Mouse (Mus musculus): Measurements from ENCODE around the gene Msi1.

The Msi1 gene

DNA sequence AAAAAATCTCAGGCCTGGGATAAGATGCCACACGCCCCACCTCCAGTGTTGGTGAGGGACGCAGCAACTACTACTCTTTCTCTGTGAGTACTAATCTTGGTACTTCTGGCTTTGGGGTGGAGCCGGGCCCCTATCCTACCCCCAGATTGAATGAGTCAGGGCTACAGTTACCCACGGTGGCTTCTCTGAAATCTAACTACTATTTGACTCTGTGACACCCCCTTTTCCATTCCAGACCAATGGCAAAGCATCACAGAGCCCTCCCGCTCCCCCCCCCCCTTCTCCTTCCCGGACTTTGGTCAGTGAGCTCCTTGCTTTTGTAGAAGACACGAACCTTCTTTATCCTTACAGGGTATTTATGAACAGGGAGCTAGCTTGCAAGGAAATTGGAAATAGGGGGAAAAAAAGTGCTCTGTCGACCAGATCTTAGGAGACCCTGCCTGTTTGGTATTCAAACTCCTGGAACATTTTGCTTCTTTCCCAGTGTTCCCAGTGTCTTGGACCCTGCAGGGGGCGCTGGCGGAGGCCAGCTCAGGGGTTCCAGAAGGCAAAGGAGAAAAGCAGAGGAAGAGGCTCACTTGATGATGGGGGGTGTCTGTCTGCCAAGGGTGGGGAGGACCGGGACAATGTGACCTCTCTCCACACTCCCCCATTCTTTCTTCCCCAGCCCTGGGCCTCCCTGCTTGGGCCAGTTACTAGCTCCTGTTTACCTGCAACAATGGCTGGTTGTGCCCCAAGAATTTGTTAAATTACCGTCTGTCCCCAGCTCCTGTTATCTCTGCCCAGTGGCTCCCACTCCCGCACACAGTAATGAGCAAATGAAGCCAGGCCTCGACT lies 1.9 kb downstream of the Msi1 start:
- H3K36me3 ChIP-seq (ENCODE audit: insufficient read depth, low read length) = peaks cover 18% of the 10 kb centered on the region; the same call in 1 of the 2 replicates
- H3K4me3 ChIP-seq (replicated peaks; ENCODE audit: low read length) = peak overlapping the region; percentile 87
- peaks cover 71% of the 10 kb centered on the region for H3K4me1 ChIP-seq (replicated peaks; ENCODE audit: low read depth, low read length)
- TF ChIP-seq POU5F1 (IDR thresholded peaks at IDR 0.05; ENCODE audit: borderline replicate concordance, low read length) = no peak
- no peak for TF ChIP-seq NANOG (IDR thresholded peaks at IDR 0.05; ENCODE audit: borderline replicate concordance, low read length)
- peak; percentile 60 for TF ChIP-seq CTCF (conservative IDR thresholded peaks at IDR 0.05; ENCODE audit: low read length)
- H3K27me3 ChIP-seq (ENCODE audit: insufficient read depth, low read length) = peaks cover 63% of the 10 kb centered on the region
- H3K9me3 ChIP-seq (ENCODE audit: low read length) = no peaks in the 10 kb centered on the region

DNA sequence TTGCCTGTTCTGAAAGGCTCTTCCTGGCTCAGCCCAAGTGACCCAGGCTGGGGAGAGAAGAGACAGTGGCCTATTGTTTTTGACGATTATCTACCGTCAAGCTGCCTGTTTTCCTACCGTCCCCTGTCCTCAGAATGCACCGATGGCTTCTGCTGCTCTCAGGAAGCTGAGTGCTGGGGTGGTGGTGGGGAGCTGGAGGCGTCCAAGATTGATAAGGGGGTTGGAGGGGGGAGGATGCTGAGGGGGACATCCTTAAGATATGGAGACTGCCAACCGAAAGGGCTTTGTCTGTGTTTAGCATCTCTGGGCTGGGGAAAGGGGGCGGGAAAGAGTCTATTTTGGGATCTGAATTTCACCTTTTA lies 2.5 kb downstream of the Msi1 start:
- peaks cover 18% of the 10 kb centered on the region; the same call in 1 of the 2 replicates for H3K36me3 ChIP-seq (ENCODE audit: insufficient read depth, low read length)
- no peaks in the 10 kb centered on the region for H3K9me3 ChIP-seq (ENCODE audit: low read length)
- no peak for TF ChIP-seq CTCF (conservative IDR thresholded peaks at IDR 0.05; ENCODE audit: low read length)
- no peak for TF ChIP-seq POU5F1 (IDR thresholded peaks at IDR 0.05; ENCODE audit: borderline replicate concordance, low read length)
- TF ChIP-seq NANOG (IDR thresholded peaks at IDR 0.05; ENCODE audit: borderline replicate concordance, low read length) = no peak
- H3K4me1 ChIP-seq (replicated peaks; ENCODE audit: low read depth, low read length) = peaks cover 73% of the 10 kb centered on the region
- H3K27me3 ChIP-seq (ENCODE audit: insufficient read depth, low read length) = peaks cover 57% of the 10 kb centered on the region
- peak overlapping the region; percentile 37 for H3K4me3 ChIP-seq (replicated peaks; ENCODE audit: low read length)

- H3K36me3 ChIP-seq (ENCODE audit: insufficient read depth, low read length) = peaks cover 18% of the 10 kb centered on the region; the same call in 1 of the 2 replicates
- H3K4me3 ChIP-seq (replicated peaks; ENCODE audit: low read length) = 0 out of 2 replicates have a peak overlapping the region, but pooled peaks have one; percentile 20
- H3K4me1 ChIP-seq (replicated peaks; ENCODE audit: low read depth, low read length) = peaks cover 79% of the 10 kb centered on the region
- no peaks in the 10 kb centered on the region for H3K9me3 ChIP-seq (ENCODE audit: low read length)
- H3K27me3 ChIP-seq (ENCODE audit: insufficient read depth, low read length) = peaks cover 52% of the 10 kb centered on the region
- TF ChIP-seq CTCF (conservative IDR thresholded peaks at IDR 0.05; ENCODE audit: low read length) (no peak), POU5F1 (IDR thresholded peaks at IDR 0.05; ENCODE audit: borderline replicate concordance, low read length) (no peak), NANOG (IDR thresholded peaks at IDR 0.05; ENCODE audit: borderline replicate concordance, low read length) (no peak)
Observed at GRCm38 (mm10) chr5:115432395-115432794, 3.0 kb downstream of the Msi1 start.

- H3K4me3 ChIP-seq (replicated peaks; ENCODE audit: low read length) = 0 out of 2 replicates have a peak overlapping the region, but pooled peaks have one; percentile 20
- TF ChIP-seq POU5F1 (IDR thresholded peaks at IDR 0.05; ENCODE audit: borderline replicate concordance, low read length) (no peak), NANOG (IDR thresholded peaks at IDR 0.05; ENCODE audit: borderline replicate concordance, low read length) (no peak), CTCF (conservative IDR thresholded peaks at IDR 0.05; ENCODE audit: low read length) (no peak)
- no peaks in the 10 kb centered on the region for H3K9me3 ChIP-seq (ENCODE audit: low read length)
- H3K27me3 ChIP-seq (ENCODE audit: insufficient read depth, low read length) = peaks cover 45% of the 10 kb centered on the region
- H3K36me3 ChIP-seq (ENCODE audit: insufficient read depth, low read length) = peaks cover 19% of the 10 kb centered on the region; the same call in 1 of the 2 replicates
- peaks cover 82% of the 10 kb centered on the region for H3K4me1 ChIP-seq (replicated peaks; ENCODE audit: low read depth, low read length)
Observed at GRCm38 (mm10) chr5:115433191-115433590, 3.8 kb downstream of the Msi1 start.

- Histone ChIP-seq H3K36me3 (ENCODE audit: insufficient read depth, low read length) (peaks cover 28% of the 10 kb centered on the region; the same call in 1 of the 2 replicates), H3K4me1 (replicated peaks; ENCODE audit: low read depth, low read length) (peaks cover 84% of the 10 kb centered on the region), H3K27me3 (ENCODE audit: insufficient read depth, low read length) (peaks cover 34% of the 10 kb centered on the region), H3K9me3 (ENCODE audit: low read length) (no peaks in the 10 kb centered on the region), H3K4me3 (replicated peaks; ENCODE audit: low read length) (0 out of 2 replicates have a peak overlapping the region, but pooled peaks have one; percentile 3)
- TF ChIP-seq CTCF (conservative IDR thresholded peaks at IDR 0.05; ENCODE audit: low read length) = no peak
- TF ChIP-seq NANOG (IDR thresholded peaks at IDR 0.05; ENCODE audit: borderline replicate concordance, low read length) = no peak
- TF ChIP-seq POU5F1 (IDR thresholded peaks at IDR 0.05; ENCODE audit: borderline replicate concordance, low read length) = no peak
Observed at GRCm38 (mm10) chr5:115434280-115434852, 5.0 kb downstream of the Msi1 start.

DNA sequence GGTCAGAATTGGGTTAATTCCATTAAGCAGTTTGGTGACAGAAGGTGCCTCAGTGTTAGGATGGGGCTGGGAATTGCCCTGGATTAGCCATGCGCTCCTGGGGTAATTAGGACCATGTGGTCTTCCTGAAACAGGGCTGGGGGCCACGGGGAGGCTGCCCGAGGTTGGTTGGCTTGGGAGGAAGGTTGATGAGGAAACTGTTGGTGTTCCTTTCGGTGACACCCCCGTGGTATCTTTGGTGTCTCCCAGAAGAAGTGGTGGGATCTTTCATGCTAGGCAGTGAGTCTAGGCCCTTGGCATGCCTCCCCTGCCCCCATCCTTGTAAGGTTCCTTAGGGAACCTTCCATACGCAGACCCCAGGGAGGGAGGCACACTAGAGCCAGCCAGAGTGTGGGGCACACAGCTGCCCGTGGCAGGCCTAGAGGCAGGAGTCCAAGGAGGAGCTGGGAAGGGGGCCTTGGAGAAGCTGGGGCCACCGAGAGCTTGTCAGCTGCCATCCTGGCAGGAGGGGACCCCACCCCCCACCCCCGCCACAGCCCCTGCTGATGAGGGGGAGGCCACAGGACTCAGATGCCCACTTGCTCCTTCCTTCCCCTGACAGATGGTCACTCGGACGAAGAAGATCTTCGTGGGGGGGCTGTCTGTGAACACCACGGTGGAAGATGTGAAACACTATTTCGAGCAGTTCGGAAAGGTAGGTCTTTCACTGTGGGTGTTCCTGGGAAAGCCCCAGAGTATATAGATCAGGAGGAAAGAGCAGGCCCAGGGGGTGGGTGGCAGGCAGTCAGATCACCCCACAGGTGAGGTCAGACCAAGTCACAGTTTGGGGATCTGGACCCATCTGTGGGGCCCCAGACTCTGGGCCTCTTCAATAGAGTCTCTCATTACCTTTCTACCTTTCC lies 5.7 kb downstream of the Msi1 start:
- TF ChIP-seq CTCF (conservative IDR thresholded peaks at IDR 0.05; ENCODE audit: low read length) (no peak), POU5F1 (IDR thresholded peaks at IDR 0.05; ENCODE audit: borderline replicate concordance, low read length) (no peak), NANOG (IDR thresholded peaks at IDR 0.05; ENCODE audit: borderline replicate concordance, low read length) (no peak)
- H3K4me1 ChIP-seq (replicated peaks; ENCODE audit: low read depth, low read length) = peaks cover 91% of the 10 kb centered on the region

GRCm38 (mm10) chr5:115435755-115436379 lies 6.5 kb downstream of the Msi1 start:
- peak overlapping the region; percentile 69 for H3K4me3 ChIP-seq (replicated peaks; ENCODE audit: low read length)
- TF ChIP-seq NANOG (IDR thresholded peaks at IDR 0.05; ENCODE audit: borderline replicate concordance, low read length) (no peak), CTCF (conservative IDR thresholded peaks at IDR 0.05; ENCODE audit: low read length) (no peak), POU5F1 (IDR thresholded peaks at IDR 0.05; ENCODE audit: borderline replicate concordance, low read length) (no peak)
- H3K9me3 ChIP-seq (ENCODE audit: low read length) = no peaks in the 10 kb centered on the region
- peaks cover 29% of the 10 kb centered on the region for H3K27me3 ChIP-seq (ENCODE audit: insufficient read depth, low read length)
- H3K36me3 ChIP-seq (ENCODE audit: insufficient read depth, low read length) = peaks cover 28% of the 10 kb centered on the region; the same call in 1 of the 2 replicates
- peaks cover 95% of the 10 kb centered on the region for H3K4me1 ChIP-seq (replicated peaks; ENCODE audit: low read depth, low read length)

More for the DNA sequence above, 5.7 kb downstream of the Msi1 start:
- Histone ChIP-seq H3K36me3 (ENCODE audit: insufficient read depth, low read length) (peaks cover 28% of the 10 kb centered on the region; the same call in 1 of the 2 replicates), H3K4me3 (replicated peaks; ENCODE audit: low read length) (peak overlapping the region; percentile 69), H3K27me3 (ENCODE audit: insufficient read depth, low read length) (peaks cover 34% of the 10 kb centered on the region), H3K9me3 (ENCODE audit: low read length) (no peaks in the 10 kb centered on the region)

Measured in E14TG2a.4 (cell line).